Mouse (Mus musculus) intestine, embryonic 16.5 days (tissue): Measurements from ENCODE around the gene Npas2. TPM values are rescaled to one million over a fixed set of nuclear protein-coding genes. Genes with fewer than 3 reads are reported as not detected.

ENCODE experiments used
- ATAC-seq: fragments of 200-750 bp; cut with Nextera tagmentation; 2 replicates; pipeline ENCODE4 v1.8.0; 2017; ENCODE audit warnings: moderate TSS enrichment, moderate library complexity
- H3K27ac ChIP-seq: fragments of 300-500 bp; sonication (generic); 2 replicates; pipeline ENCODE4 v1.5.1; 2014; ENCODE audit warnings: mild to moderate bottlenecking, low read length
- H3K27me3 ChIP-seq: fragments of 300-500 bp; sonication (generic); replicated peaks from 2 replicates; pipeline ENCODE4 v1.6.1; 2014; ENCODE audit warnings: low read length, control low read depth, mixed read lengths; ENCODE audit not compliant: control insufficient read depth, insufficient read depth
- H3K36me3 ChIP-seq: fragments of 300-500 bp; sonication (generic); 2 replicates; pipeline ENCODE4 v1.6.1; 2014; ENCODE audit warnings: low read length, control low read depth; ENCODE audit not compliant: control insufficient read depth, insufficient read depth
- H3K4me1 ChIP-seq: fragments of 300-500 bp; sonication (generic); 2 replicates; pipeline ENCODE4 v1.6.1; 2014; ENCODE audit warnings: low read length, control low read depth, mixed read lengths; ENCODE audit not compliant: control insufficient read depth, insufficient read depth
- H3K4me2 ChIP-seq: fragments of 300-500 bp; sonication (generic); 2 replicates; pipeline ENCODE4 v1.6.1; 2014; ENCODE audit warnings: low read depth, low read length, control low read depth
- H3K4me3 ChIP-seq: fragments of 300-500 bp; sonication (generic); 2 replicates; pipeline ENCODE4 v1.5.1; 2014; ENCODE audit warnings: mild to moderate bottlenecking, low read length
- H3K9ac ChIP-seq: fragments of 300-500 bp; sonication (generic); 2 replicates; pipeline ENCODE4 v1.6.1; 2014; ENCODE audit warnings: low read depth, low read length
- H3K9me3 ChIP-seq: fragments of 300-500 bp; sonication (generic); 2 replicates; pipeline ENCODE4 v1.6.1; 2016; ENCODE audit warnings: low read length, control low read depth; ENCODE audit not compliant: control insufficient read depth
- WGBS: fragments of 180-500 bp; shearing (Covaris S2); extraction: QIAGEN DNeasy Blood & Tissue Kit; methylation state at CpG from one replicate; pipeline ENCODE4 v1.1.7; 2014; 5-methylcytosine and 5-hydroxymethylcytosine counted together
- polyA plus RNA-seq: library from polyadenylated mRNA; unstranded; fragments of >200 nt; fragmentation: Nextera tagmentation; extraction: Ambion mirVana; gene quantifications from 2 replicates; pipeline ENCODE4 v1.2.1, GENCODE M21; 2015

Npas2 gene
- polyA plus RNA-seq, 1 experiment from 2014 or later = 0.70 TPM

DNA sequence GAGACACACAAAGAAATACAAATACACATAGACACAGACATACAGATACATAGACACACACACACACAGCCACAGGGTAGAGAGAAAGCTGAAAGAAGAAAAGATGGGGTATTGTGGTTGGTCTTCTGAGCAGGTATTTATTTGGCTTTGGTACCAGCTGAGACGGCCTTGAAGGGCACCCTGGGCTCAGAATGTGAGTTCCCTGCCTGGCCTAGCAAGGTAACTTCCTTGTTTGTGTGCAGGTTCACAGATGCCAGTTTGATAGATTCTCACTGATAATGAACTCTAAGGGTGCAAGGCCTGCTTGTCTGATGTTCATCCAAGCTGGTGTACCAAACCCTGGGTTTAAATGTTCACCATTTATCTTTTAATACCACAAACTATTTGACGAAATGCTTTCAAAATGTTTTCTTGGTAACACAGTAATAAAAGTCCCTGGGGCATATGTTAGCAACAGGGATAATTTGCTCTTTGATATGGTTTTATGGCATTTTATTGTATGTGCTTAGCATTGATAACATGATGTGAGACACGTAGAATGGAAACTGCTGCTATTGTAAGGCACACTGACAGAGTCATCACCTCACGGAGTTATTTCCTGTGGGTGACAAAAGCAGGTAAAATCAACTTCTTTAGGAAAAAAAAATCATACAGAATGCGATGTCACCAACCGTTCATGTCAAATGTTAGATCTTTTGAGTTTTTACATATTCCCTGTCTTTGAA lies 47.5 kb downstream of the Npas2 start:
- Histone ChIP-seq H3K4me2 (no peak overlapping the region), H3K4me3 (no peak overlapping the region), H3K27ac (peak overlapping the region; percentile 53), H3K4me1 (0 out of 2 replicates have a peak, but pooled peaks cover 4% of the 10 kb centered on the region), H3K9me3 (no peaks in the 10 kb centered on the region), H3K9ac (no peak overlapping the region), H3K27me3 (no peaks in the 10 kb centered on the region), H3K36me3 (no peaks in the 10 kb centered on the region)
- peak; percentile 75 for ATAC-seq
- WGBS = 57% methylated on average over 6 of the region's 6 CpGs

DNA sequence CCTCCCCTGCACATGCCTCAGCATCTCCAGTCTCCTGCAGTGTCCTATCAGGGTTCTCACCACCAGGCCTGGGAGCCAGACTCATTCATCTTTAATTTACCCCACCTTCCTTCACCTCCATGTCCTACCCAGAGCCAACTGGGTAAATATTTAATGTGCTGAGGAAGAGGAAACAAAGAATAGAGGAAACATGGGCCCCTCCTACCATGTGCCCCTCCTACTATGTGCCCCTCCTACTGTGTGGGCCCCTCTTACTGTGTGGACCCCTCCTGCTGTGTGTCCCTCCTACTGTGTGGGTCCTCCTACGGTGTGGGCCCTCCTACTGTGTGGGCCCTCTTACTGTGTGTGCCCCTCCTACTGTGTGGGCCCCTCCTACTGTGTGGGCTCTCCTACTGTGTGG lies 51.2 kb downstream of the Npas2 start:
- no peaks in the 10 kb centered on the region for H3K9me3 ChIP-seq
- 67% methylated on average over 1 of the region's 1 CpGs for WGBS
- H3K36me3 ChIP-seq = no peaks in the 10 kb centered on the region
- H3K4me3 ChIP-seq = no peak overlapping the region
- no peaks in the 10 kb centered on the region for H3K27me3 ChIP-seq
- ATAC-seq = no peak
- no peak overlapping the region for H3K4me2 ChIP-seq
- no peak overlapping the region for H3K27ac ChIP-seq
- H3K9ac ChIP-seq = no peak overlapping the region
- H3K4me1 ChIP-seq = no peaks in the 10 kb centered on the region

DNA sequence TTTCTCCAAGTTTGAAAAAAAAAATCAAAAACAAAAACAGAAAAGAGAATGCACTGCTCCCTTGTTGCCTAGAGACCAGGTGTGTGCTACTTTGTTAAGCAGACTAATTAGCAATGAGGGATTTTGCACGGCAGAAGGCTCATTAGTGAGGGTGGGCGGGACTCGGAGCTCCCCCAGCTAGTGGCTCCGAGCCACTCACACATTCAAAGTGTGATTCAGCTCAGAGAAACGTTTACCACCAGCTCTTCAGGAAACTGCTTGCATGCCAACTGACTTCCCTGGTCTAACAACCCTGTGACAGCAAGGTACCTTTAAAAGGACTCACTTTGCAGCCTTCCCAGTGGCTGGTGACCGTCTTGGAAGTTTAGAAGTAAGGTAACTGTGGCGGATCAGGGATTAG lies 58.1 kb downstream of the Npas2 start:
- Histone ChIP-seq H3K4me2 (no peak overlapping the region), H3K36me3 (no peaks in the 10 kb centered on the region), H3K4me1 (no peaks in the 10 kb centered on the region), H3K27me3 (no peaks in the 10 kb centered on the region; the same call in 1 of the 2 replicates), H3K9me3 (no peaks in the 10 kb centered on the region), H3K27ac (no peak overlapping the region), H3K4me3 (no peak overlapping the region), H3K9ac (no peak overlapping the region)
- no peak for ATAC-seq
- 51% methylated on average over 7 of the region's 7 CpGs for WGBS

DNA sequence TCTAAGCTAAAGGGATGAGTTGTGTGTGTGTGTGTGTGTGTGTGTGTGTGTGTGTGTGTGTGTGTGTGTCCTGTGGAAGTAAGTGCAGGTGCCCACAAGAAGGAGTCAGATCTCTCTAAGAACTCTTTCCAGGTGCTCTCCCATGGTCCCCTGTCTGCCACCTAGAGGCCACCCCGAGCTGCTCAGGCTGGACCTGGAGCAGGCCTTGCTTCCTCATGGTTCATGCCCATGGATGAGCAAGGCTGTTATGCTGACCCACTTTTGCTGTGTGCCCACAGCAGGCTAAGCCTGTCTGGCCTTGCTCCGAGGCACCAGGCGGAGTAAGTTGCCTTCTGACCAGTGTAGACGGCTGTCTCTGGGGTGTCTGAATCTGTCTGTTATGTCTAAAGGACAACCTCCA lies 60.2 kb downstream of the Npas2 start:
- H3K4me2 ChIP-seq = no peak overlapping the region
- no peak overlapping the region for H3K4me3 ChIP-seq
- no peak overlapping the region for H3K27ac ChIP-seq
- no peaks in the 10 kb centered on the region for H3K9me3 ChIP-seq
- no peak overlapping the region for H3K9ac ChIP-seq
- H3K27me3 ChIP-seq = no peaks in the 10 kb centered on the region; the same call in 1 of the 2 replicates
- peak; percentile 28; the same call in 1 of the 2 replicates for ATAC-seq
- 81% methylated on average over 4 of the region's 4 CpGs for WGBS
- H3K36me3 ChIP-seq = no peaks in the 10 kb centered on the region
- H3K4me1 ChIP-seq = no peaks in the 10 kb centered on the region

DNA sequence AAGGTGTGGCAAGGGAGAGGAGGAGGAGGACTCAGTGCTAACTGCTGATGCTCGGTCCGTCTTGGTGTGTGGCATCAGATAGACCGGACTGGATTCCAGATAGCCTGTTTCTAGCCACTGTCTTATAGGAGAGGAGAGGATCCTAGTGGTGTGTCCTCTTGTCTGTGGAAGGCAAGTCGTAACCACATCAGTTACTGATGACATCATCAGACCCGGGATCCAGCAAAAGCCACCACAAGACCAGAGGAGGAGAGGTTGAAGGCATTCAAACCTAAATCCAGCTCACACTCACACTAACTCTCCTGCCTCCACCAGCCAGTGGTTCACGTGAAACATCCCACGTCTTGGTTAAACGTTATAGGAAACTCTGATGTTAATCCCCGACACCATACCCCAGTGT lies 62.5 kb downstream of the Npas2 start:
- WGBS = 81% methylated on average over 9 of the region's 9 CpGs
- H3K9me3 ChIP-seq = no peaks in the 10 kb centered on the region
- peaks cover 3% of the 10 kb centered on the region; the same call in 1 of the 2 replicates for H3K4me1 ChIP-seq
- H3K4me3 ChIP-seq = no peak overlapping the region
- no peak overlapping the region for H3K9ac ChIP-seq
- H3K27ac ChIP-seq = no peak overlapping the region
- no peaks in the 10 kb centered on the region for H3K36me3 ChIP-seq
- no peak overlapping the region for H3K4me2 ChIP-seq
- ATAC-seq = no peak
- no peaks in the 10 kb centered on the region; the same call in 1 of the 2 replicates for H3K27me3 ChIP-seq

DNA sequence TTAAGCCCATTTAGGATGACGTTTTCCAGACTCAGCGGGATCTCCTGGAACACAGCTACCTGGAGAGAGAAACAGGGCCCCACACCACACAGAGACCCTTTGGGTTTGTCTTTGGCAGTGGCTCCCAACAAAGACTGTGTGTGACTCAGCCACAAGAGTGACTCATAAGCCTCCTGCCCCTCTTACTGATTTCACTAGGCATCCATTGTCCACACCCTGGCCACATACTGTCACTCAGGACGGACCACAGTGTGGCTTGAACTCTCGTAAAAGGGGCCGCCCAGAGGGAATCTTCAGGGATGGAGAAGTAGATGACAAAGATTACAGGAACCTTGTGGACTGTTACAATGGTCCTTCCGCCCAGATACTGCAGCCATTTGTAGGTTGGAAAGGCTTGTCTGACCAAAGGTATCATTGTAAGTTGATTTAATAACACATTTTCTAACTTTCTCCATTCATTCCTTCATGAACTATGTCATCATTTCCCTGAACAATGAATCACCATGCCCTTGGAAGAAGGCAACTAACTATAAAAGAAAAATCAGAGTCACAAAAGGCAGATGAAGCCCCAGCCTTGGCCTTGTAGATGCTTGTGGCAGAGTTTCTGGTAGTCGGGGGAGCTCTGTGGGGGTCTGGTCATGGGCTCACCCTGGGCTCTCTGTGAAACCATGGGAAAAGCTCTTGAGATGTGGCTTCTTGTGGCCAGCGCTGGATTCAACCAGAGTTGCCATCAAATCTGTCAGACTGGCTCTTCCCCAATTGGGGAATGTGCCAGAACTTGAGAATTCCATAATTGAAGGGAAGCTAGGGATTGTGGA lies 63.2 kb downstream of the Npas2 start:
- no peak for ATAC-seq
- no peak overlapping the region for H3K27ac ChIP-seq
- 79% methylated on average over 8 of the region's 8 CpGs for whole genome bisulfite sequencing
- H3K4me3 ChIP-seq = no peak overlapping the region
- peaks cover 3% of the 10 kb centered on the region; the same call in 1 of the 2 replicates for H3K4me1 ChIP-seq
- H3K4me2 ChIP-seq = no peak overlapping the region
- no peak overlapping the region for H3K9ac ChIP-seq
- H3K9me3 ChIP-seq = no peaks in the 10 kb centered on the region
- H3K27me3 ChIP-seq = no peaks in the 10 kb centered on the region; the same call in 1 of the 2 replicates
- no peaks in the 10 kb centered on the region for H3K36me3 ChIP-seq

DNA sequence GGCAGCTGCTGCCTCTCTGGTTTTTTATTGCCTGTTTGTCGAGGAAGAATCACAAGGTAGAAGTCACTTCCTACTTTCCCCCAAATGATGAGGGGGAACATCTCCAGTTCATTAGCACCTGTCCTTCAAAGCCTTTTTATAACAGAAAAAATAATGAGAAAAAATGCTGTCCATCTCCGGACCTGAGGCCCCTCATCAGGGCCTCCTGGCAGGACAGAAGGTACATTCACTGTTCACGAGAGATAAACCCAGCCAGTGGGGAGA lies 63.7 kb downstream of the Npas2 start:
- 72% methylated on average over 3 of the region's 3 CpGs for WGBS
- ATAC-seq = no peak
- Histone ChIP-seq H3K27me3 (no peaks in the 10 kb centered on the region), H3K36me3 (no peaks in the 10 kb centered on the region), H3K27ac (no peak overlapping the region), H3K9ac (no peak overlapping the region), H3K4me3 (no peak overlapping the region), H3K4me2 (no peak overlapping the region), H3K4me1 (peaks cover 3% of the 10 kb centered on the region; the same call in 1 of the 2 replicates), H3K9me3 (no peaks in the 10 kb centered on the region)

DNA sequence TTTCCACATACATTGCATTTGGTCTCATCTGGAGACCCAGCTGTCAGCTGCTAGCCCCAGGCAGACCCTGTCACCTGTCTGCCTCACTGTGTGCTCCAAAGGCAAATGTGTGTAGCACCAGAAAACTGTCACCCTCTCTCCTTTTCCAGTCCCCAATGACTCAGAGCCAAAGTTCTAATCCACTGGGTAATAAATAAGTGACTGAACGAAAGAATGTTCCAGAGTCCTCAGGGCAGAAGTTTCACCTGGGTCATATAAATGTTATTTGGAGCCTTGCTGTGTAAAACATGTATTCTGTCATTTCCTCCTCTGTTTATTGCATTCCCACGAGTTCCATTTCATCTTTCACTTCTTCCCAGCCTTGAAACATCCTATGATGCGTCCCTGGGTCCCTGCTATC lies 66.1 kb downstream of the Npas2 start:
- ATAC-seq = peak; percentile 76
- H3K27ac ChIP-seq = no peak overlapping the region
- no peak overlapping the region for H3K4me3 ChIP-seq
- no peak overlapping the region for H3K4me2 ChIP-seq
- H3K36me3 ChIP-seq = no peaks in the 10 kb centered on the region
- no peaks in the 10 kb centered on the region for H3K27me3 ChIP-seq
- no peak overlapping the region for H3K9ac ChIP-seq
- no peaks in the 10 kb centered on the region for H3K9me3 ChIP-seq
- WGBS = 39% methylated on average over 3 of the region's 3 CpGs
- H3K4me1 ChIP-seq = peaks cover 3% of the 10 kb centered on the region; the same call in 1 of the 2 replicates

DNA sequence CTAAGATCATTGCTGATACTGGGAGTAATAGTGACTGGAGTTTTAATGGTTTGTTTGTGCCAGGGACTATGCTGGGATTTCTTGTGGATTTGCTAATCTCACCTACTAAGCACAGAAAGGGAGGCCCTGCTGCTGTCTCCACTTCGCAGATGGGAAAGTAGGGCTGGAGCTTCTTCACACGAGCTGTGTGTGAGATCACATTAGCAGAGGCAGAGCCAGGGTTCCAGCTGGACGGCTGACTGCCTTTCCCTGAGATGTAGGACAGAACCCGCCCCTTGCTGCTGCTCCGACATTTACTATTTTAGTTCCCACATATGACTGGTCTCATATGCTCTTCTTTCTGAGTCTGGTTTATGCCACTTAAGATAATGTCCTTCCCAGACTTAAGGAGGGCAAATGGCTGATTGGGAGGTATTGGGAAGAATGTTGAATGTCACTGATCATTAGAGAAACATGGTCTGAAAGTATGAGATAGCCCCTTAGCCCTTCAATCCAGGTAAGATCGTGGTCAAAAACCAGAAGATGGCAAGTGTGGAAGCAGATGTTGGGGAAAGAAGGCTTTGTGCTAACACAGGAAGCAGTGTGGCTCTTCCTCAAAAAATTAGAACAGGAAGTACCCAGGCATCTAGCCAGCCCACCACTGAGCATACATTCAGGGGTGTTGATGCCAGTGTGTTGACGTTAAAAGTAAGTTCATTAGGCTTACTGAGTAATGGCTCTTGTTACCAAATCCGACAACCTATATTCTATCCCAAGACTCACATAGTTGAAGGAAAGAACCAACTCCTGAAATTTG lies 66.8 kb downstream of the Npas2 start:
- Histone ChIP-seq H3K9me3 (no peaks in the 10 kb centered on the region), H3K4me1 (peaks cover 3% of the 10 kb centered on the region; the same call in 1 of the 2 replicates), H3K4me3 (no peak overlapping the region), H3K27ac (no peak overlapping the region), H3K27me3 (no peaks in the 10 kb centered on the region), H3K9ac (no peak overlapping the region), H3K36me3 (no peaks in the 10 kb centered on the region), H3K4me2 (no peak overlapping the region)
- 65% methylated on average over 8 of the region's 8 CpGs for WGBS
- ATAC-seq = 0 out of 2 replicates have a peak, but pooled peaks have one; percentile 31
